Mouse (Mus musculus) lung, adult 2 months (tissue): ENCODE results near the gene Ticrr.

ENCODE experiments used
- CTCF ChIP-seq: fragments of 200-500 bp; IDR thresholded peaks from 2 replicates; pipeline ENCODE4 v1.5.1; 2011; ENCODE audit warnings: mild to moderate bottlenecking, low read length, control low read depth; ENCODE audit not compliant: insufficient read depth
- POLR2A ChIP-seq: fragments of 200-500 bp; IDR thresholded peaks from 2 replicates; pipeline ENCODE4 v1.6.1; 2011; ENCODE audit warnings: low read depth, mild to moderate bottlenecking, control low read depth, low read length, borderline replicate concordance; ENCODE audit errors: extremely low read depth

DNA sequence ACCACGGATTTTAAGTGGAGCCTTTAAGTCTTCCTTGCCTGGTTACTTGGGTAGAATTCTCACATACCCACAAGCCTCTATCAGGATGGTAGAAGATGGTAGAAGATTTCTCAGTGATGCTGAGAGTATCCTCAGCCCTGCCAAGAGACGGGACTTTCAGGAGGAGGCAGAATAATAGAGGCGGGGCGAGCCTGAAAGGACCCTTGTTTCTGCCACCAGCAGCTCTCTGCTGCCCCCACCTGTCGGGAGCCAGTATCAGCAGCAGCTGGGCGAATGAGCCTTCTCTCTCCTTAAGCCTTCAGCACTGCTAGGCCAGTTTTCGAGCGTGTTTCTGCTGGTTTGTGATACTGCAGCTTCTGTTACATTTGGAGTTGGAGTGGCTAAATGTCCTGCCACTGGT lies 69.2 kb downstream of the Ticrr start:
- TF ChIP-seq CTCF (peak; percentile 88), POLR2A (no peak)
